Mouse (Mus musculus) splenic B cell, adult 2 months (primary cell): Measurements from ENCODE around the gene Fbxl20.

ENCODE experiments used
- DNase-seq: peaks from one replicate; pipeline ENCODE4 v3.0.0-alpha.2; 2011; ENCODE audit warnings: low read depth, low spot score
- H3K27me3 ChIP-seq: 2 replicates; pipeline ENCODE4 v1.6.1; 2012; ENCODE audit warnings: mild to moderate bottlenecking, low read length, moderate library complexity, mixed read lengths; ENCODE audit not compliant: control insufficient read depth, poor library complexity, insufficient read depth, severe bottlenecking
- H3K36me3 ChIP-seq: 2 replicates; pipeline ENCODE4 v1.6.1; 2012; ENCODE audit warnings: mild to moderate bottlenecking, low read length, moderate library complexity, mixed read lengths; ENCODE audit not compliant: control insufficient read depth, poor library complexity, insufficient read depth, severe bottlenecking

Gene Fbxl20

GRCm38 (mm10) chr11:98047745-98048144, 102.5 kb downstream of the Fbxl20 start:
- Histone ChIP-seq H3K36me3 (no peaks in the 10 kb centered on the region), H3K27me3 (no peaks in the 10 kb centered on the region)
- DNase-seq, result no peak

- Histone ChIP-seq H3K27me3 (no peaks in the 10 kb centered on the region), H3K36me3 (peaks cover 1% of the 10 kb centered on the region; the same call in 1 of the 2 replicates)
- no peak for DNase-seq
These were observed 103.7 kb downstream of the Fbxl20 start for GRCm38 (mm10) chr11:98046466-98046865.

- Histone ChIP-seq H3K27me3 (no peaks in the 10 kb centered on the region), H3K36me3 (peaks cover 1% of the 10 kb centered on the region; the same call in 1 of the 2 replicates)
- no peak for DNase-seq
These were observed 104.6 kb downstream of the Fbxl20 start for GRCm38 (mm10) chr11:98045596-98045995.

DNA sequence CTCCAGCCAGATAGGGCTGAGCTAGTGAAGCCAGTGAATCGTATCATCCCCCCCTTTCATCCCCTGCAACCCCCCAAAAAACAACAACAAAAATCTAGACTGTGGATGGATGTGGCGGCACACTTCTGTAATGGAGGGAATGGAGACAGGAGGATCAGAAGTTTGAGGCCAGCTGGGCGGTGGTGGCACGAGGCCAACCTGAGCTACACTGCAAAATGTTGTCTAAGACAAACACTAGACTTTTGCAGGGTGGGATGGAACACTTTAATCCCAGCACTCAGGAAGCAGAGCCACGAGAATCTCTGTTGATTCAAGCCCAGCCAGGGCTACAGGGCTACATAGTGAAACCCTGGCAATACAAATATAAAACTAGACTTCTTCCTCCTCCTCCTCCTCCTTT, 106.1 kb downstream of the Fbxl20 start:
- Histone ChIP-seq H3K27me3 (no peaks in the 10 kb centered on the region), H3K36me3 (peaks cover 1% of the 10 kb centered on the region; the same call in 1 of the 2 replicates)
- no peak for DNase-seq

- peaks cover 4% of the 10 kb centered on the region; the same call in 1 of the 2 replicates for H3K36me3 ChIP-seq
- no peak for DNase-seq
- no peaks in the 10 kb centered on the region for H3K27me3 ChIP-seq
These were observed 107.5 kb downstream of the Fbxl20 start for GRCm38 (mm10) chr11:98042741-98043140.

- H3K36me3 ChIP-seq, result peaks cover 4% of the 10 kb centered on the region; the same call in 1 of the 2 replicates
- peaks cover 2% of the 10 kb centered on the region; the same call in 1 of the 2 replicates for H3K27me3 ChIP-seq
- DNase-seq, result no peak
These were observed 109.2 kb downstream of the Fbxl20 start for GRCm38 (mm10) chr11:98040975-98041374.

DNA sequence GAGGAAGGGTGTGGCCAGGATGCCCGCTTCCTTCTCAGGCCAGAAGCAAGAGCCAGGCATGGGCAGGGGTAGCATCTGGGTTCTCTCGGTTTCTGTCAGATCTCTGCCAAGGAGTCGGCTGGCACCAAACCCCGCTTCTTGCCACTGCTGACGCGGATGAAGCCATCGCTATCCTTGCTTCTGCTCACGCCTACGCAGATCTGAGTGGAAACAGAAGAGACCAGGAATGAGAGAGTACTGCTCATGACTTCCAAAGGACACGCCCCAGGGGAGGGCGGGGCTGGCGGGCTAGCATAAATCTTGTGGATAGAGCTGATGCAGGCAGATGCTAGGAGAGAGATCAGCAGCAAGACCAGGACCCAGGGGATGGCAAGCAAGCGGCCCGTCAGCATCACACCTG, 112.3 kb downstream of the Fbxl20 start:
- H3K36me3 ChIP-seq, result peaks cover 4% of the 10 kb centered on the region; the same call in 1 of the 2 replicates
- H3K27me3 ChIP-seq, result peaks cover 2% of the 10 kb centered on the region; the same call in 1 of the 2 replicates
- DNase-seq, result no peak

- peaks cover 2% of the 10 kb centered on the region; the same call in 1 of the 2 replicates for H3K27me3 ChIP-seq
- peaks cover 3% of the 10 kb centered on the region; the same call in 1 of the 2 replicates for H3K36me3 ChIP-seq
- DNase-seq, result no peak
These were observed 114.2 kb downstream of the Fbxl20 start for GRCm38 (mm10) chr11:98035977-98036377.

- no peak for DNase-seq
- Histone ChIP-seq H3K36me3 (peaks cover 3% of the 10 kb centered on the region; the same call in 1 of the 2 replicates), H3K27me3 (peaks cover 2% of the 10 kb centered on the region; the same call in 1 of the 2 replicates)
These were observed 115.4 kb downstream of the Fbxl20 start for GRCm38 (mm10) chr11:98034840-98035239.

- DNase-seq, result no peak
- Histone ChIP-seq H3K27me3 (peaks cover 2% of the 10 kb centered on the region; the same call in 1 of the 2 replicates), H3K36me3 (peaks cover 3% of the 10 kb centered on the region; the same call in 1 of the 2 replicates)
These were observed 116.1 kb downstream of the Fbxl20 start for GRCm38 (mm10) chr11:98034061-98034460.
